Mouse (Mus musculus) embryonic fibroblast, embryonic 13.5 days (primary cell): ENCODE results near the gene Sema5a.

Experiments
- CTCF ChIP-seq: IDR thresholded peaks from 2 replicates; pipeline ENCODE4 v1.5.1; 2011; ENCODE audit warnings: mild to moderate bottlenecking, control low read depth, low read length, moderate library complexity, borderline replicate concordance; ENCODE audit not compliant: insufficient read depth
- POLR2A ChIP-seq: IDR thresholded peaks from 2 replicates; pipeline ENCODE4 v1.6.1; 2011; ENCODE audit warnings: low read depth, mild to moderate bottlenecking, control low read depth, low read length, moderate library complexity

- no peak for TF ChIP-seq CTCF
- no peak for TF ChIP-seq POLR2A
Observed at GRCm38 (mm10) chr15:32288480-32288879, 43.9 kb downstream of the Sema5a start.
